Mouse (Mus musculus): ENCODE results near the gene Carm1. TPM values are rescaled to one million over a fixed set of nuclear protein-coding genes. Genes with fewer than 3 reads are reported as not detected.

The Carm1 gene
- 23.2 and 33.9 TPM in 2 replicates for total RNA-seq (2023)

DNA sequence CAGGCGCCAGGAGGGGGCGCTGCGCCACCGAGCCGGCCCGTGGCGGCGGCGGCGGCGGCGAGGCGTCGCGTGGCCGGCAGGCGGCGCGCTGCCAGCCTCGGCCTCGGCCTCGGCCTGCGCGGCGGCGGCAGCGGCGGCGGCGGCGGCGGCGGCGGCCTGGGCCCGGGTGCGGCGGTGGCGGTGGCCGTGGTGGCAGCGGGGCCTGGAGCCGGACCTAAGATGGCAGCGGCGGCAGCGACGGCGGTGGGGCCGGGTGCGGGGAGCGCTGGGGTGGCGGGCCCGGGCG is at the start of gene Carm1:
Gene Carm1 (plus strand): TSS at position 106 of the 286 bp plus-strand sequence.

DNA sequence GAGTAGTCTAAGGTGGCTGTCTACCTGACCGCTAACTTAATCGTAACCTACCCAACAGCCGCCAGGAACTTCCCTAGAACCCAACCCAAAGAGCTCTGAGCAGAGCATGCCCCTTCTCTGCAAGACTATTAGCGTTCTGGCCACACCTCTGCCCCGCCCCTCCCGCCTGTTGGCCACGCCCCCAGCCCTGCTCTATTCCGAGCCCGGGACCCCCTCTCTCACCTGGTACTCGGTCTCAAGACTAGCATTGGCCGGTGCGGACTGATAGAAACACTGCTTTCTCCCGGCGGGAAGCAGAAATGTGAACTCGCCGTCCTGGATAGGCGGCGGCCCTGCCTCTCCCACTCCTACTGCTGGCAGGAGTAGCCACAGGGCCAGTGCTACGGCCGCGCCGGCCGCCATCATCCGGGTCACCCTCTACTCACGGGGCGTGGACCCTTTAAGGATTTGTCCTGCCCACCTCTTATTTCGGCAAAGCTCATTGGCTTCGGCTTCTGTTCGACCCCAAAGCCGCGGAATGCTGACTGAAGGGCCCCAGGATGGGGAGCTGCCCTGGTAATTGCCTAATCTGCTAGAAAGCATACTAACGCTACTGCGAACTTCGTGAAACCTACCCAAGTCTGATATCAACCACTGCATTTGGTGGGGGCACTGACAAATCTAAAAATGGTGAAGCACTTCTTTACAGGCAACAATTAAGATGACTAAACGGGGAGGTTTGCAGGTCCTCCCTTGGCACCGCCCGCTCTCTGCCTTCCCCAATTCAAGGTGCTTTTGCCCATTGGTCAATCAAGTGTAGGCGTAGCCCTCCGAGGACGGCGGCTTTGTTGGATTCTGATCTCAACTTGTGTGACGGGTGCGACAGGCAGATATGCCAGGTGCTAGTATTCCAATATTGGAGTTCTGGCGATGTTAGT is 36.7 kb upstream of the Carm1 start, which contains the start of gene Tmed1:
Gene Tmed1 (minus strand): TSS at position 481 of the 917 bp plus-strand sequence.

DNA sequence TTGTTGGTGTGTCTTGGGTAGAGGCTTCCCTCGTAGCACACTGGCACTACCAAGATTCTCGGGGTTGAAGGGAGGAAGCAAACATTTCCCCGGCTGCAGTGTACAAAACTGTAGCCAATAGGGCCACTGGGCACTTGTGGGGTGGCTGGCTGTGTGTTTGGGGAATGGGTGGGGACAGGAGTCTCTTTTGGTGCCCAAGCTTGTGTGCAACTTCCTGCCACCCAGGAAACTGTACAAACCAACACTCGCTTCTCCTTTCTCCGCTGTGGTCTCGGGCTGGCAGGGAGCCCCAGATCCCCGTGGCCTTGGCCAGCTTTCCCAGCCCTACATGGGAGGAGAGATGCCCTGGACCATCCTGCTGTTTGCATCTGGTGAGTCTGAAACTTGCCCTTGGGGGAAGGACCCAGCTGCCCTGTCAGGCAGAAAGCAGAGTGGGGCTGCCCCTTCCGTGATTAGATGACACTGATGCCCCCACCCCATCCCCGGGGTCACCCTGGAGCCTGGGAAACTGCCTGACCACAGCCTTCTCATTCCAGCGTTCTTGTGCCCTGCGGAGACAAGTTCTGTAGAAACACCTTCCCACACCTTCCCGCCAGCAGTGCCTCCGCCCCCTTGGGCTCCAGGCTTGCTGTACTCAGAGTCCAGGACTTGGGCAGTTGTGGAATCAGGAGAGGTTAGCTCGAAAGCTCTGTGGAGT is 20.6 kb upstream of the Carm1 start, which contains the start of gene AB124611:
Gene AB124611 (plus strand): TSS at position 240 of the 697 bp plus-strand sequence.

DNA sequence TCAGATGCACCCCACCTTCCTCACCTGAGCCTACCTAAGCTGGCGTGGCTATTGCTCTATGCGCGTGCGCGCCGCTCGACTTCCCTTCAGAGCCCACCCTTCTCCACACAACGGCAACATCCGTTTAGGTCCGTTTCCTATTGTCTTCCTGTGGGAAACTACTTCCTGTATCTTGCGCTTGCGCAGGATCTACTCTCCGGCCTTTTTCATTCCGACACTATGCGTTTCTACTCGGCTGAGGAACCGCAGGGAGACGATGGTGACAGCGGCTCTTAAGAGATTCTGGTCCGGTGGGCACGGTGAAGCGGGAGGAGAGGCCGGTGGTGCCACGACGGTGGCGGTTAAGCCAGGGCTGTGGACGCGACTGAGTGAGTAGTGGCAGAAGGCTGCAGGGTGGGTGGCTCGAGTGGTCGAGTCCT is 46.0 kb downstream of the Carm1 start, which contains the start of the genes Timm29 and Yipf2:
Gene Timm29 (plus strand): TSS at position 20 of the 419 bp plus-strand sequence.
Gene Yipf2 (minus strand): TSS at position 126 of the 419 bp plus-strand sequence.

DNA sequence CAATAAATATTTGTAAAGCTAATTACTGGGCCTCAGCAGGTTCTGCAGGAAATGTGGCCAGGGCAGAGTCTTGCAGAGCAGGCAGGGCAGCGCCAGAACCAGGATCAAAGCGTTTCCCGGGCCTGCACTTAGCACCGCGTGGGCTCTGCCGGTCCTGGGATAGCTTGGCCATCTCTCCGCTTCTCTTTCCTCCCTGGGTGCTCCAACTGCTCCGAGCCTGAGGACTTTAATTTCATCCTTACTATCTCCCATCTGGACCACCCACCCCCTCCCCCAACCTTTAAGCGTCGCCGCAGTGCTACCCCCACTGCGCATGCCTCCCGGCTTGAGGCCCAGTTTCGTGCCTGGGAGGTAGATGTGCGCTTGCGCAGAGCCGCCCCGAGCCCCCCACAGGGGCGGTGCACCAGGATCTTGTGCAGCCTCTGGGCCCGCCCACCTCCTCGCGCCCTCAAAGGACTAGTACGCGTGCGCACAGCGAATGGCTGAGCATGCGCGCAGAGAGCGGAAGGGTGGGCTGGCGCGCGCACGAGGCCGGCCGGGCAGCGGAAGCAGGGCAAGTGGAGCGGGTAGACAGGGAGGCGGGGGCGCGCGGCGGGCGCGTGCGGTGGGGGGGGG is 69.0 kb downstream of the Carm1 start, which contains the start of gene Smarca4:
Gene Smarca4 (plus strand): TSS at position 553 of the 615 bp plus-strand sequence.

Other genes with a start within 250 kb of the Carm1 start
- 3.1 and 4.9 TPM in 2 replicates for gene Ap1m2, start 234.6 kb upstream of the Carm1 start, total RNA-seq (2023)
- gene Slc44a2, start 226.2 kb upstream of the Carm1 start, total RNA-seq (2023), result 108 and 125 TPM in 2 replicates
- 44.6 and 51.6 TPM in 2 replicates for gene Ilf3, start 179.0 kb upstream of the Carm1 start, total RNA-seq (2023)
- gene Qtrt1, start 135.1 kb upstream of the Carm1 start, total RNA-seq (2023), result 26.3 and 30.6 TPM in 2 replicates
- 246 and 306 TPM in 2 replicates for gene Dnm2, start 122.0 kb upstream of the Carm1 start, total RNA-seq (2023)
- gene Tmed1, start 36.6 kb upstream of the Carm1 start, total RNA-seq (2023), result 4.2 and 5.8 TPM in 2 replicates
- 229 and 277 TPM in 2 replicates for gene AB124611, start 20.7 kb upstream of the Carm1 start, total RNA-seq (2023)
- gene Timm29, start 45.8 kb downstream of the Carm1 start, total RNA-seq (2023), result 18.8 and 28.2 TPM in 2 replicates
- 6.8 and 7.3 TPM in 2 replicates for gene Yipf2, start 45.9 kb downstream of the Carm1 start, total RNA-seq (2023)
- gene Smarca4, start 69.3 kb downstream of the Carm1 start, total RNA-seq (2023), result 54.0 and 58.7 TPM in 2 replicates
- 79.0 and 91.2 TPM in 2 replicates for gene Ldlr, start 176.6 kb downstream of the Carm1 start, total RNA-seq (2023)
- gene Spc24, start 213.4 kb downstream of the Carm1 start, total RNA-seq (2023), result 25.6 and 32.9 TPM in 2 replicates

Data from neutrophil, adult 65 days (primary cell).